32 mouse cellular contexts compared by ENCODE assay signal in the genomic region with DNA sequence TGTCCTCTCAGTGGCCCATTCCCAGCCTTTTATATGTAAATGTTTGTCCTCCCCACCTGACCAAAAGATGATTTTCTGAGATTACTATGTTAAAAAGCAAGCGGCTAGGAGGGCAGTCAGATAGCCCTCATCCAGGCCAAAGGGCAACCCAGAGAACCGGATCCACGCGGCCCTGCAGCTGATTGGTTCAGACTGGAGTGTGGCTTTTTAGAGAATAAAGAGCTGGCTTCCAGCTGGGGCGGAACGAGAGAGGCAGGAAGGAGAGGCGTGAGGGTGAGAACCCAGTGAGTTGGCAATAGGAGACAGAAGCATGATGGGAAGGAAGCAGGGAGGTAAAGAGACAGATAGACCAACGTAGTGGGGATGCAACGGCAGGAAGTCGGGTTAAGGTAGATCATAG. TPM values are rescaled to one million over a fixed set of nuclear protein-coding genes. Genes with fewer than 3 reads are reported as not detected.
DNase-seq lines count a peak whose midpoint lies in the region; ATAC-seq and TF ChIP-seq lines count a peak whose summit lies in the region.
"Had no signal": no experiment of that assay in that cellular context is flagged by ENCODE, and none has a peak within 500 bp of the region (broad histone marks: within the 10 kb centered on the region; RNA-seq: fewer than 3 reads in every experiment).

No protein-coding gene starts in this region.

- H3K36me3 ChIP-seq in thymus, adult 2 months (ENCODE audit: control insufficient read depth, insufficient read depth, low read length): no peaks in the 10 kb centered on the region
- H3K36me3 ChIP-seq in hindbrain, postnatal 0 days (ENCODE audit: insufficient read depth, low read length): no peaks in the 10 kb centered on the region
- H3K36me3 ChIP-seq: embryonic facial prominence, embryonic 12.5 days; forebrain, embryonic 12.5 days; hindbrain, embryonic 13.5 days; limb, embryonic 15.5 days; liver, embryonic 15.5 days; midbrain, embryonic 13.5 days had no signal

- no peak overlapping the region for H3K4me3 ChIP-seq in thymus, adult 2 months (ENCODE audit: control insufficient read depth, insufficient read depth, low read length)
- no peak overlapping the region for H3K4me3 ChIP-seq in hindbrain, postnatal 0 days (ENCODE audit: low read length)
- H3K4me3 ChIP-seq: embryonic facial prominence, embryonic 12.5 days; erythroblast, embryonic 14.5 days; forebrain, embryonic 12.5 days; heart, adult 2 months; hindbrain, embryonic 13.5 days; limb, embryonic 15.5 days; liver, embryonic 15.5 days; megakaryocyte, embryonic 14.5 days; midbrain, embryonic 13.5 days had no signal

- no peaks in the 10 kb centered on the region for H3K27me3 ChIP-seq in thymus, adult 2 months (ENCODE audit: control insufficient read depth, insufficient read depth, low read length)
- H3K27me3 ChIP-seq in hindbrain, postnatal 0 days (ENCODE audit: insufficient read depth, low read length): no peaks in the 10 kb centered on the region
- H3K27me3 ChIP-seq: embryonic facial prominence, embryonic 12.5 days; forebrain, embryonic 12.5 days; hindbrain, embryonic 13.5 days; limb, embryonic 15.5 days; liver, embryonic 15.5 days; megakaryocyte, embryonic 14.5 days; midbrain, embryonic 13.5 days had no signal

- 47% methylated on average over 10 of the region's 10 CpGs for WGBS in thymus, adult 2 months
- WGBS in hindbrain, postnatal 0 days: 33% methylated on average over 10 of the region's 10 CpGs

- peak; percentile 28 for DNase-seq in kidney, adult 9 months
- DNase-seq in kidney, postnatal 10 days: no peak
- DNase-seq in thymus, adult 2 months: peak; percentile 11
- no peak for DNase-seq in thymus, adult 18-20 months
- DNase-seq in kidney, postnatal 36 days: peak; percentile 20 to 43
- no peak for DNase-seq in adrenal gland, adult 18-20 months (ENCODE audit: low spot score in 2 of 2)
- no peak for DNase-seq in hindbrain, postnatal 0 days (ENCODE audit: low spot score)
- DNase-seq: adrenal gland, adult 2 months; cerebellum, adult 11-12 months; cerebellum, postnatal 10 days; gastrocnemius, postnatal 25 days; heart, adult 2 months; layer of hippocampus, adult 9-11 months; left cerebral cortex, postnatal 4 days; right cerebral cortex, postnatal 14 days had no signal

- no peak overlapping the region for H3K4me2 ChIP-seq in hindbrain, postnatal 0 days (ENCODE audit: low read depth, low read length)
- H3K4me2 ChIP-seq: embryonic facial prominence, embryonic 12.5 days; forebrain, embryonic 12.5 days; hindbrain, embryonic 13.5 days; limb, embryonic 15.5 days; liver, embryonic 15.5 days; midbrain, embryonic 13.5 days had no signal

- no peaks in the 10 kb centered on the region for H3K4me1 ChIP-seq in thymus, adult 2 months (replicated peaks; ENCODE audit: control insufficient read depth, insufficient read depth, low read length)
- no peaks in the 10 kb centered on the region for H3K4me1 ChIP-seq in hindbrain, postnatal 0 days (ENCODE audit: insufficient read depth, low read length)
- H3K4me1 ChIP-seq: embryonic facial prominence, embryonic 12.5 days; forebrain, embryonic 12.5 days; hindbrain, embryonic 13.5 days; limb, embryonic 15.5 days; midbrain, embryonic 13.5 days had no signal

- no peaks in the 10 kb centered on the region for H3K9me3 ChIP-seq in hindbrain, postnatal 0 days (ENCODE audit: low read length)
- H3K9me3 ChIP-seq: embryonic facial prominence, embryonic 12.5 days; forebrain, embryonic 12.5 days; hindbrain, embryonic 13.5 days; limb, embryonic 15.5 days; liver, embryonic 15.5 days; megakaryocyte, embryonic 14.5 days; midbrain, embryonic 13.5 days had no signal

- TF ChIP-seq POLR2A in thymus, adult 2 months (IDR thresholded peaks at IDR 0.05; ENCODE audit: control insufficient read depth, extremely low read depth, insufficient read depth, low read length, poor library complexity): no peak

- TF ChIP-seq CTCF in thymus, adult 2 months (IDR thresholded peaks at IDR 0.05; ENCODE audit: borderline replicate concordance, control insufficient read depth, extremely low read depth, insufficient read depth, low read length, poor library complexity): no peak
- TF ChIP-seq CTCF in hindbrain, postnatal 0 days (IDR thresholded peaks at IDR 0.05; ENCODE audit: low read depth): no peak

- ATAC-seq in hindbrain, postnatal 0 days: no peak
- ATAC-seq: inflammation-experienced regulatory T-cells, adult 6 months; midbrain, embryonic 13.5 days had no signal

- H3K9ac ChIP-seq in hindbrain, postnatal 0 days (replicated peaks; ENCODE audit: low read length): no peak overlapping the region
- H3K9ac ChIP-seq: embryonic facial prominence, embryonic 12.5 days; forebrain, embryonic 12.5 days; hindbrain, embryonic 13.5 days; limb, embryonic 15.5 days; liver, embryonic 15.5 days; midbrain, embryonic 13.5 days had no signal

- no peak overlapping the region for H3K27ac ChIP-seq in thymus, adult 2 months (ENCODE audit: control insufficient read depth, insufficient read depth, low read length)
- no peak overlapping the region for H3K27ac ChIP-seq in hindbrain, postnatal 0 days
- H3K27ac ChIP-seq: embryonic facial prominence, embryonic 12.5 days; forebrain, embryonic 12.5 days; heart, adult 2 months; hindbrain, embryonic 13.5 days; limb, embryonic 15.5 days; liver, embryonic 15.5 days; midbrain, embryonic 13.5 days had no signal

RNA-seq across cellular contexts. Expression of a gene that starts 7.8 kb away (rescaled TPM):
- 0.35 TPM in 1 of 2 replicates, not detected in the other for polyA plus RNA-seq in thymus, adult 2 months (2012; rRNA removed)
- total RNA-seq in adrenal gland, adult 18-20 months (2021): not detected
- total RNA-seq in hindbrain, postnatal 0 days (2014; rRNA removed): not detected in 2 replicates
- polyA plus RNA-seq in hindbrain, postnatal 0 days (2015; fragmentation: Nextera tagmentation; extraction: Ambion mirVana): 0.19 TPM in 1 of 2 replicates, not detected in the other
- total RNA-seq: adrenal gland, adult 2 months; gastrocnemius, postnatal 25 days; heart, adult 2 months; heart, postnatal 25 days; left cerebral cortex, adult 8-10 months; left cerebral cortex, postnatal 4 days; monocyte, adult 5-6 weeks; neutrophil, adult 5-6 weeks had no signal
- polyA plus RNA-seq: adrenal gland, adult 2 months; C2C12; cortical plate, adult 2 months; embryonic facial prominence, embryonic 12.5 days; erythroblast, embryonic 14.5 days; heart, embryonic 14.5 days; liver, embryonic 15.5 days; urinary bladder, adult 2 months had no signal

RNA-seq across cellular contexts. Expression of a gene that starts 51.2 kb away (rescaled TPM):
- polyA plus RNA-seq in thymus, adult 2 months (2012; rRNA removed): 3.0 and 4.2 TPM in 2 replicates
- 1 to 10 TPM; 5.0 to 6.2 TPM for total RNA-seq in adrenal gland, adult 18-20 months (2021)
- 2.3 and 4.8 TPM in 2 replicates for total RNA-seq in hindbrain, postnatal 0 days (2014; rRNA removed)
- 4.0 and 4.3 TPM in 2 replicates for polyA plus RNA-seq in hindbrain, postnatal 0 days (2015; fragmentation: Nextera tagmentation; extraction: Ambion mirVana)

RNA-seq across cellular contexts. Expression of a gene that starts 51.3 kb away (rescaled TPM):
- polyA plus RNA-seq in thymus, adult 2 months (2012; rRNA removed): 29.6 and 32.0 TPM in 2 replicates
- 10 to 100 TPM; 41.8 to 46.6 TPM for total RNA-seq in adrenal gland, adult 18-20 months (2021)
- 31.6 and 40.5 TPM in 2 replicates for total RNA-seq in hindbrain, postnatal 0 days (2014; rRNA removed)
- 38.8 and 38.9 TPM in 2 replicates for polyA plus RNA-seq in hindbrain, postnatal 0 days (2015; fragmentation: Nextera tagmentation; extraction: Ambion mirVana)

RNA-seq across cellular contexts. Expression of a gene that starts 55.0 kb away (rescaled TPM):
- polyA plus RNA-seq in thymus, adult 2 months (2012; rRNA removed): 16.1 and 21.0 TPM in 2 replicates
- 10 to 100 TPM; 25.0 to 38.3 TPM for total RNA-seq in adrenal gland, adult 18-20 months (2021)
- 13.2 and 13.3 TPM in 2 replicates for total RNA-seq in hindbrain, postnatal 0 days (2014; rRNA removed)
- polyA plus RNA-seq in hindbrain, postnatal 0 days (2015; fragmentation: Nextera tagmentation; extraction: Ambion mirVana): 31.1 and 32.1 TPM in 2 replicates

RNA-seq across cellular contexts. Expression of a gene that starts 57.6 kb away (rescaled TPM):
- polyA plus RNA-seq in thymus, adult 2 months (2012; rRNA removed): 13.6 and 14.6 TPM in 2 replicates
- total RNA-seq in adrenal gland, adult 18-20 months (2021): 10 to 100 TPM; 45.5 to 61.1 TPM
- total RNA-seq in hindbrain, postnatal 0 days (2014; rRNA removed): 73.5 and 83.8 TPM in 2 replicates
- polyA plus RNA-seq in hindbrain, postnatal 0 days (2015; fragmentation: Nextera tagmentation; extraction: Ambion mirVana): 74.7 and 77.2 TPM in 2 replicates

Comparison
In these comparisons a context has a peak if more than half of its experiments do, and no peak if none do; other contexts are left out.
1. DNase-seq: peak in kidney, adult 9 months (single experiment), thymus, adult 2 months (single experiment) and kidney, postnatal 36 days (2 of 2); none in kidney, postnatal 10 days (single experiment), thymus, adult 18-20 months (0 of 2), adrenal gland, adult 18-20 months (0 of 2) and hindbrain, postnatal 0 days (single experiment).